Mouse (Mus musculus): ENCODE results near the gene Gm17349.

- TF ChIP-seq POLR2A (IDR thresholded peaks at IDR 0.05; ENCODE audit: control insufficient read depth, low read depth, low read length) (no peak), CTCF (IDR thresholded peaks at IDR 0.05; ENCODE audit: control insufficient read depth, insufficient read depth, insufficient replicate concordance, low read depth, low read length) (no peak)
Measured at GRCm38 (mm10) chr15:99708176-99708575, 2.9 kb upstream of the Gm17349 start.

All from testis, adult 2 months (tissue).